Mouse (Mus musculus) CH12.LX (cell line): Measurements from ENCODE around the gene Prkaa1. TPM values are rescaled to one million over a fixed set of nuclear protein-coding genes. Genes with fewer than 3 reads are reported as not detected.

Experiments used
- DNase-seq: peaks from one replicate; pipeline ENCODE4 v3.0.0-alpha.2; 2013; ENCODE audit errors: extremely low read depth
- H3K27ac ChIP-seq: 2 replicates; pipeline ENCODE4 v1.5.1; 2012; ENCODE audit warnings: low read depth, mild to moderate bottlenecking, control low read depth, moderate library complexity; ENCODE audit not compliant: insufficient read depth
- H3K27me3 ChIP-seq: replicated peaks from 2 replicates; pipeline ENCODE3; 2012; ENCODE audit warnings: inconsistent platforms
- H3K36me3 ChIP-seq, 2 experiments: replicated peaks in 1 of 2; 2 replicates each; pipeline versions ENCODE3 to v1.6.1; 2012; ENCODE audit warnings: inconsistent platforms in 1 of 2, low read length in 1 of 2, mild to moderate bottlenecking in 1 of 2, mixed read lengths in 1 of 2, moderate library complexity in 1 of 2; ENCODE audit not compliant: control insufficient read depth in 1 of 2, insufficient read depth in 1 of 2
- H3K4me1 ChIP-seq, 2 experiments: 2 replicates each; pipeline ENCODE4 v1.6.1; 2012; ENCODE audit warnings: inconsistent platforms in 1 of 2, moderate library complexity in 1 of 2; ENCODE audit not compliant: insufficient read depth in 2 of 2, control insufficient read depth in 1 of 2
- H3K4me2 ChIP-seq: 2 replicates; pipeline ENCODE4 v1.6.1; 2012; ENCODE audit warnings: low read depth, mild to moderate bottlenecking, control low read depth; ENCODE audit not compliant: poor library complexity, insufficient read depth, severe bottlenecking
- H3K4me3 ChIP-seq, 3 experiments: fragments of 150-350 bp in 1 of 3; sonication (generic) in 1 of 3; replicated peaks in 1 of 3; 2 replicates each; pipeline versions ENCODE3 to v1.5.1; 2011 to 2012; ENCODE audit warnings: low read depth in 2 of 3, low read length in 2 of 3, mild to moderate bottlenecking in 2 of 3, moderate library complexity in 2 of 3, control low read depth in 1 of 3, improper control_type of control experiment in 1 of 3, inconsistent platforms in 1 of 3, mixed read lengths in 1 of 3; ENCODE audit not compliant: poor library complexity in 1 of 3
- H3K79me2 ChIP-seq: replicated peaks from 2 replicates; pipeline ENCODE4 v1.6.1; 2012; ENCODE audit warnings: mild to moderate bottlenecking, moderate library complexity; ENCODE audit not compliant: control insufficient read depth, poor library complexity, insufficient read depth, severe bottlenecking; ENCODE audit errors: extremely low read depth
- H3K9ac ChIP-seq: 2 replicates; pipeline ENCODE4 v1.6.1; 2012; ENCODE audit warnings: low read depth, mild to moderate bottlenecking, control low read depth, moderate library complexity; ENCODE audit not compliant: insufficient read depth
- H3K9me3 ChIP-seq: replicated peaks from 2 replicates; pipeline ENCODE3; 2012; ENCODE audit warnings: low read length, inconsistent platforms, mixed read lengths
- BHLHE40 ChIP-seq: IDR thresholded peaks from 2 replicates; pipeline ENCODE4 v1.6.1; 2011; ENCODE audit warnings: mild to moderate bottlenecking, low read depth, low read length, improper control_type of control experiment
- CHD1 ChIP-seq: IDR thresholded peaks from 2 replicates; pipeline ENCODE4 v1.6.1; 2012; ENCODE audit warnings: low read depth, low read length, improper control_type of control experiment, inconsistent platforms
- CTCF ChIP-seq, 2 experiments: IDR thresholded peaks in 1 of 2; conservative IDR thresholded peaks in 1 of 2; 2 replicates each; pipeline ENCODE4 v1.5.1; 2011 to 2012; ENCODE audit warnings: low read depth in 2 of 2, low read length in 2 of 2, improper control_type of control experiment in 1 of 2, inconsistent platforms in 1 of 2, mild to moderate bottlenecking in 1 of 2, moderate library complexity in 1 of 2
- E2F4 ChIP-seq: IDR thresholded peaks from 2 replicates; pipeline ENCODE4 v1.6.1; 2011; ENCODE audit warnings: low read depth, low read length, improper control_type of control experiment; ENCODE audit not compliant: insufficient replicate concordance
- ELF1 ChIP-seq: IDR thresholded peaks from 2 replicates; pipeline ENCODE4 v1.6.1; 2014; ENCODE audit warnings: low read depth, mild to moderate bottlenecking, inconsistent platforms, low read length, improper control_type of control experiment
- IRF4 ChIP-seq: IDR thresholded peaks from 2 replicates; pipeline ENCODE4 v1.6.1; 2014; ENCODE audit warnings: low read depth, mild to moderate bottlenecking, inconsistent platforms, low read length, improper control_type of control experiment
- KAT2A ChIP-seq: IDR thresholded peaks from 2 replicates; pipeline ENCODE4 v1.6.1; 2012; ENCODE audit warnings: low read length, improper control_type of control experiment, inconsistent platforms; ENCODE audit not compliant: insufficient replicate concordance
- MAFK ChIP-seq: IDR thresholded peaks from 2 replicates; pipeline ENCODE4 v1.6.1; 2011; ENCODE audit warnings: low read length, improper control_type of control experiment; ENCODE audit not compliant: insufficient replicate concordance
- MAX ChIP-seq: IDR thresholded peaks from 2 replicates; pipeline ENCODE4 v1.6.1; 2011; ENCODE audit warnings: low read length, improper control_type of control experiment
- MAZ ChIP-seq: IDR thresholded peaks from 2 replicates; pipeline ENCODE4 v1.6.1; 2012; ENCODE audit warnings: low read depth, mild to moderate bottlenecking, inconsistent platforms, low read length, improper control_type of control experiment, moderate library complexity
- MXI1 ChIP-seq: IDR thresholded peaks from 2 replicates; pipeline ENCODE4 v1.6.1; 2011; ENCODE audit warnings: mild to moderate bottlenecking, low read depth, low read length, improper control_type of control experiment
- MYC ChIP-seq: IDR thresholded peaks from 2 replicates; pipeline ENCODE4 v1.6.1; 2011; ENCODE audit warnings: low read depth, mild to moderate bottlenecking, improper control_type of control experiment, low read length
- POLR2A ChIP-seq: IDR thresholded peaks from 2 replicates; pipeline ENCODE4 v1.6.1; 2011; ENCODE audit warnings: low read depth, mild to moderate bottlenecking, improper control_type of control experiment, low read length
- SIN3A ChIP-seq: IDR thresholded peaks from 2 replicates; pipeline ENCODE4 v1.6.1; 2012; ENCODE audit warnings: low read length, improper control_type of control experiment, inconsistent platforms
- UBTF ChIP-seq: IDR thresholded peaks from 2 replicates; pipeline ENCODE4 v1.6.1; 2012; ENCODE audit warnings: low read depth, mild to moderate bottlenecking, inconsistent platforms, low read length, improper control_type of control experiment, moderate library complexity
- ZKSCAN1 ChIP-seq: IDR thresholded peaks from 2 replicates; pipeline ENCODE4 v1.6.1; 2012; ENCODE audit warnings: low read depth, inconsistent platforms, low read length, improper control_type of control experiment, borderline replicate concordance
- ZMIZ1 ChIP-seq: IDR thresholded peaks from 2 replicates; pipeline ENCODE4 v1.6.1; 2012; ENCODE audit warnings: low read depth, mild to moderate bottlenecking, inconsistent platforms, low read length, improper control_type of control experiment
- ZNF384 ChIP-seq: IDR thresholded peaks from 2 replicates; pipeline ENCODE4 v1.6.1; 2012; ENCODE audit warnings: low read depth, low read length, improper control_type of control experiment, inconsistent platforms
- dilution Hi-C: fragments of 300-500 bp; cut with MboI; formaldehyde crosslinking; loops from 2 replicates; pipeline ENCODE4 v1.14.3; 2020; ENCODE audit warnings: low sequenced_read_pairs; ENCODE audit not compliant: extremely low pct_unique_long_range_greater_than_20kb, extremely low pct_ligation_motif_present
- in situ Hi-C: fragments of 300-500 bp; cut with MboI; formaldehyde crosslinking; loops from 3 replicates; pipeline ENCODE4 v1.14.3; 2019; ENCODE audit warnings: low sequenced_read_pairs, low pct_ligation_motif_present, low pct_unique_long_range_greater_than_20kb, mixed read lengths
- polyA plus RNA-seq: library from polyadenylated mRNA; unstranded; fragments of >175 nt; gene quantifications from 2 replicates; pipeline ENCODE4 v1.2.1, GENCODE M21; 2012; ENCODE audit warnings: low read depth; ENCODE audit not compliant: insufficient read length
- total RNA-seq, 2 experiments: library from RNA; depleted of rRNA; stranded (reverse); fragments of 300-350 nt in 1 of 2; fragments of >200 nt in 1 of 2; gene quantifications; 2 replicates each; pipeline ENCODE4 v1.2.3; 2012 to 2014

Gene Prkaa1
- total and polyA plus RNA-seq, 3 experiments = 12.6 to 25.4 (median 21.2) TPM

- TF ChIP-seq MAX (peak; percentile 83), CTCF (conservative IDR thresholded peaks at IDR 0.05 in 1 of 2, IDR thresholded peaks at IDR 0.05 in 1 of 2; ENCODE audit: low read depth in 2 of 2, low read length in 2 of 2) (peak in 1 of 2 experiments; percentile 56; a peak in 2 of 4 replicates), BHLHE40 (peak; percentile 48), MAZ (no peak), ELF1 (peak; percentile 75), ZMIZ1 (no peak), UBTF (no peak), POLR2A (peak; percentile 59), ZKSCAN1 (no peak), ZNF384 (no peak), CHD1 (no peak), E2F4 (no peak), MYC (peak; percentile 51; the same call in 1 of the 2 replicates)
- TF ChIP-seq, all 38 proteins: peak for 16
Observed at GRCm38 (mm10) chr15:5185366-5186292, 42.0 kb downstream of the Prkaa1 start, which contains the start of gene Ttc33 (continued).

DNA sequence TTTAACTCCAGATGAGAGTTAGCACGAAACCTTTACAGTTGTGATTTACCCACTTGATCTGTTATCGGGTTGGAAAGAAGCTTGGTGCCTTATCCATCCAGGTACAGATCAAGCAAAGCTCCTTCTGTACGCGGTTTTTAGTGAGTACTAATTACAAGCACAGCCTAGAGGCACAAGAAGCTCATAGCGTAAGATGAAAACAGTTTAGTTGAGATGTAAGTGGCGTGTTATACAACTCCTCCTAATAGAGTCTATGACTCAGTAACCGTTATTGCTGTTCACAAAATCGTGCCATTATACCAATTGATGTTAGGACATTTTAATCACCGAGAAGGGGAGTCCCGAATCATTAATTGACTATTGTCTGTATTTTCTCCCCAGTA, 42.6 kb downstream of the Prkaa1 start:
- TF ChIP-seq KAT2A (no peak), SIN3A (0 out of 2 replicates have a peak, but pooled peaks have one; percentile 7), E2F4 (no peak), MAFK (no peak)
- H3K27ac ChIP-seq = peak overlapping the region; percentile 35
- H3K4me3 ChIP-seq = peak overlapping the region; percentile 59 to 88 (median 82)
- DNase-seq = peak; percentile 32
- peaks cover 5% of the 10 kb centered on the region; the same call in 1 of the 2 replicates for H3K79me2 ChIP-seq
- in situ Hi-C loops (no loop called here), dilution Hi-C loops (no loop called here)
- H3K9ac ChIP-seq = peak overlapping the region; percentile 57
- H3K36me3 ChIP-seq = peaks cover 14 to 40% of the 10 kb centered on the region in 2 experiments
- H3K9me3 ChIP-seq = no peaks in the 10 kb centered on the region
- no peaks in the 10 kb centered on the region for H3K27me3 ChIP-seq
- peak overlapping the region; percentile 99 for H3K4me2 ChIP-seq
- peaks cover 6 to 32% of the 10 kb centered on the region in 2 experiments; a peak in 3 of 4 replicates for H3K4me1 ChIP-seq

GRCm38 (mm10) chr15:5187116-5187515, 43.5 kb downstream of the Prkaa1 start:
- H3K36me3 ChIP-seq = peaks cover 20 to 39% of the 10 kb centered on the region in 2 experiments
- peaks cover 5% of the 10 kb centered on the region; the same call in 1 of the 2 replicates for H3K79me2 ChIP-seq
- H3K27me3 ChIP-seq = no peaks in the 10 kb centered on the region
- dilution Hi-C loops (no loop called here), in situ Hi-C loops (no loop called here)
- peak overlapping the region in 2 of 3 experiments; percentile 59 to 82 for H3K4me3 ChIP-seq
- TF ChIP-seq IRF4 = 0 out of 2 replicates have a peak, but pooled peaks have one; percentile 20
- TF ChIP-seq MXI1 = no peak
- peak overlapping the region; percentile 57; the same call in 1 of the 2 replicates for H3K9ac ChIP-seq
- peak; percentile 58 for DNase-seq
- peak overlapping the region; percentile 80 for H3K27ac ChIP-seq
- no peaks in the 10 kb centered on the region for H3K9me3 ChIP-seq
- H3K4me2 ChIP-seq = peak overlapping the region; percentile 99
- H3K4me1 ChIP-seq = peaks cover 6 to 32% of the 10 kb centered on the region in 2 experiments; a peak in 3 of 4 replicates
